Mouse (Mus musculus) limb, embryonic 13.5 days (tissue): ENCODE data around the gene Ttc4. TPM values are rescaled to one million over a fixed set of nuclear protein-coding genes. Genes with fewer than 3 reads are reported as not detected.
A peak's percentile ranks its signal among the peaks of the same experiment; 100 is the strongest.

ENCODE experiments used
- ATAC-seq: fragments of 200-750 bp; cut with Nextera tagmentation; 2 replicates; pipeline ENCODE4 v1.8.0; 2017; ENCODE audit warnings: low read depth, moderate number of reproducible peaks, moderate TSS enrichment; ENCODE audit not compliant: low FRiP score
- H3K27ac ChIP-seq: fragments of 300-500 bp; sonication (generic); 2 replicates; pipeline ENCODE4 v1.5.1; 2015; ENCODE audit warnings: inconsistent platforms, mild to moderate bottlenecking, moderate library complexity
- H3K27me3 ChIP-seq: fragments of 300-500 bp; sonication (generic); 2 replicates; pipeline ENCODE4 v1.6.1; 2015; ENCODE audit warnings: mild to moderate bottlenecking, inconsistent platforms
- H3K36me3 ChIP-seq: fragments of 300-500 bp; sonication (generic); 2 replicates; pipeline ENCODE4 v1.6.1; 2015; ENCODE audit warnings: inconsistent platforms, mild to moderate bottlenecking, moderate library complexity
- H3K4me1 ChIP-seq: fragments of 300-500 bp; sonication (generic); 2 replicates; pipeline ENCODE4 v1.6.1; 2015; ENCODE audit warnings: inconsistent platforms
- H3K4me2 ChIP-seq: fragments of 300-500 bp; sonication (generic); replicated peaks from 2 replicates; pipeline ENCODE4 v1.6.1; 2015; ENCODE audit warnings: inconsistent platforms, mild to moderate bottlenecking, moderate library complexity
- H3K4me3 ChIP-seq: fragments of 300-500 bp; sonication (generic); 2 replicates; pipeline ENCODE4 v1.5.1; 2015; ENCODE audit warnings: moderate library complexity, mild to moderate bottlenecking, inconsistent platforms
- H3K9ac ChIP-seq: fragments of 300-500 bp; sonication (generic); 2 replicates; pipeline ENCODE4 v1.6.1; 2015; ENCODE audit warnings: mild to moderate bottlenecking, inconsistent platforms
- H3K9me3 ChIP-seq: fragments of 300-500 bp; sonication (generic); 2 replicates; pipeline ENCODE4 v1.6.1; 2016; ENCODE audit warnings: inconsistent platforms
- WGBS: fragments of 180-500 bp; shearing (Covaris S2); methylation state at CpG from one replicate; pipeline ENCODE4 v1.1.7; 2015; 5-methylcytosine and 5-hydroxymethylcytosine counted together
- polyA plus RNA-seq: library from polyadenylated mRNA; unstranded; fragments of >200 nt; fragmentation: Nextera tagmentation; extraction: Ambion mirVana; gene quantifications from 2 replicates; pipeline ENCODE4 v1.2.1, GENCODE M21; 2015

The Ttc4 gene
- polyA plus RNA-seq, 1 experiment from 2014 or later, result 113 TPM

GRCm38 (mm10) chr4:106650833-106651527 is 27.8 kb downstream of the Ttc4 start, which contains the start of gene Pars2:
Gene Pars2, plus strand, starts transcription at chr4:106651069.
- peak; percentile 97 for ATAC-seq
- no peaks in the 10 kb centered on the region for H3K9me3 ChIP-seq
- WGBS, result 3% methylated on average over 40 of the region's 40 CpGs
- H3K9ac ChIP-seq, result peak within 1 kb of the TSS; percentile 88
- no peaks in the 10 kb centered on the region for H3K27me3 ChIP-seq
- peak within 1 kb of the TSS; percentile 68 for H3K27ac ChIP-seq
- H3K4me1 ChIP-seq, result peaks cover 15% of the 10 kb centered on the region
- peaks cover 32% of the 10 kb centered on the region for H3K36me3 ChIP-seq
- peak within 1 kb of the TSS; percentile 73 for H3K4me3 ChIP-seq
- H3K4me2 ChIP-seq, result peak within 1 kb of the TSS; percentile 90

GRCm38 (mm10) chr4:106647137-106647536 is 31.6 kb downstream of the Ttc4 start:
- H3K27me3 ChIP-seq, result no peaks in the 10 kb centered on the region
- no peak overlapping the region for H3K4me3 ChIP-seq
- H3K36me3 ChIP-seq, result no peaks in the 10 kb centered on the region
- H3K4me1 ChIP-seq, result peaks cover 37% of the 10 kb centered on the region
- H3K4me2 ChIP-seq, result no peak overlapping the region
- H3K27ac ChIP-seq, result no peak overlapping the region
- H3K9ac ChIP-seq, result no peak overlapping the region
- H3K9me3 ChIP-seq, result no peaks in the 10 kb centered on the region
- 57% methylated on average over 6 of the region's 6 CpGs for WGBS
- no peak for ATAC-seq

- Histone ChIP-seq H3K27ac (no peak overlapping the region), H3K9ac (no peak overlapping the region), H3K4me3 (no peak overlapping the region), H3K4me1 (peaks cover 28% of the 10 kb centered on the region), H3K4me2 (no peak overlapping the region), H3K9me3 (no peaks in the 10 kb centered on the region), H3K27me3 (no peaks in the 10 kb centered on the region), H3K36me3 (no peaks in the 10 kb centered on the region)
- WGBS, result 65% methylated on average over 5 of the region's 5 CpGs
- ATAC-seq, result no peak
These were observed 32.9 kb downstream of the Ttc4 start for GRCm38 (mm10) chr4:106645797-106646196.

- H3K9ac ChIP-seq, result 0 out of 2 replicates have a peak overlapping the region, but pooled peaks have one; percentile 45
- no peaks in the 10 kb centered on the region for H3K9me3 ChIP-seq
- peak overlapping the region; percentile 79 for H3K27ac ChIP-seq
- 62% methylated on average over 6 of the region's 6 CpGs for WGBS
- H3K4me2 ChIP-seq, result peak overlapping the region; percentile 36; the same call in 1 of the 2 replicates
- ATAC-seq, result no peak
- H3K27me3 ChIP-seq, result no peaks in the 10 kb centered on the region
- no peak overlapping the region for H3K4me3 ChIP-seq
- H3K36me3 ChIP-seq, result no peaks in the 10 kb centered on the region
- peaks cover 28% of the 10 kb centered on the region for H3K4me1 ChIP-seq
These were observed 34.5 kb downstream of the Ttc4 start for GRCm38 (mm10) chr4:106644218-106644610.

GRCm38 (mm10) chr4:106643483-106644217 is 35.1 kb downstream of the Ttc4 start:
- H3K27ac ChIP-seq, result peak overlapping the region; percentile 79
- peak overlapping the region; percentile 36 for H3K4me2 ChIP-seq
- peaks cover 28% of the 10 kb centered on the region for H3K4me1 ChIP-seq
- H3K9me3 ChIP-seq, result no peaks in the 10 kb centered on the region
- H3K27me3 ChIP-seq, result no peaks in the 10 kb centered on the region
- peak; percentile 58 for ATAC-seq
- peak overlapping the region; percentile 45; the same call in 1 of the 2 replicates for H3K9ac ChIP-seq
- WGBS, result 11% methylated on average over 8 of the region's 8 CpGs
- no peaks in the 10 kb centered on the region for H3K36me3 ChIP-seq
- H3K4me3 ChIP-seq, result no peak overlapping the region

- WGBS, result 49% methylated on average over 9 of the region's 9 CpGs
These were observed 44.7 kb downstream of the Ttc4 start for GRCm38 (mm10) chr4:106634086-106634479.

GRCm38 (mm10) chr4:106633281-106634085 is 45.3 kb downstream of the Ttc4 start:
- Histone ChIP-seq H3K27ac (peak overlapping the region; percentile 75; the same call in 1 of the 2 replicates), H3K9ac (0 out of 2 replicates have a peak overlapping the region, but pooled peaks have one; percentile 13), H3K9me3 (no peaks in the 10 kb centered on the region), H3K4me2 (peak overlapping the region; percentile 3; the same call in 1 of the 2 replicates), H3K36me3 (no peaks in the 10 kb centered on the region), H3K4me3 (no peak overlapping the region), H3K27me3 (no peaks in the 10 kb centered on the region), H3K4me1 (peaks cover 34% of the 10 kb centered on the region)
- WGBS, result 17% methylated on average over 8 of the region's 8 CpGs
- peak; percentile 57; the same call in 1 of the 2 replicates for ATAC-seq

More at GRCm38 (mm10) chr4:106634086-106634479, 44.7 kb downstream of the Ttc4 start:
- Histone ChIP-seq H3K27me3 (no peaks in the 10 kb centered on the region), H3K36me3 (no peaks in the 10 kb centered on the region), H3K9ac (no peak overlapping the region), H3K4me1 (peaks cover 34% of the 10 kb centered on the region), H3K4me3 (no peak overlapping the region), H3K9me3 (no peaks in the 10 kb centered on the region), H3K27ac (peak overlapping the region; percentile 75; the same call in 1 of the 2 replicates), H3K4me2 (0 out of 2 replicates have a peak overlapping the region, but pooled peaks have one; percentile 3)
- ATAC-seq, result no peak

- Histone ChIP-seq H3K4me3 (no peak overlapping the region), H3K36me3 (no peaks in the 10 kb centered on the region), H3K4me1 (peaks cover 34% of the 10 kb centered on the region), H3K27me3 (no peaks in the 10 kb centered on the region), H3K4me2 (no peak overlapping the region), H3K27ac (no peak overlapping the region; the same call in 1 of the 2 replicates), H3K9me3 (no peaks in the 10 kb centered on the region), H3K9ac (no peak overlapping the region)
- no peak for ATAC-seq
- WGBS, result 36% methylated on average over 1 of the region's 3 CpGs
These were observed 46.4 kb downstream of the Ttc4 start for GRCm38 (mm10) chr4:106632313-106632712.

GRCm38 (mm10) chr4:106630333-106631220 is 48.2 kb downstream of the Ttc4 start:
- Histone ChIP-seq H3K9ac (peak overlapping the region; percentile 43; the same call in 1 of the 2 replicates), H3K27me3 (peaks cover under 1% of the 10 kb centered on the region; the same call in 1 of the 2 replicates), H3K4me2 (peak overlapping the region; percentile 25), H3K36me3 (no peaks in the 10 kb centered on the region), H3K4me1 (peaks cover 42% of the 10 kb centered on the region), H3K27ac (peak overlapping the region; percentile 48; the same call in 1 of the 2 replicates), H3K4me3 (no peak overlapping the region), H3K9me3 (no peaks in the 10 kb centered on the region)
- ATAC-seq, result peak; percentile 74
- WGBS, result 12% methylated on average over 14 of the region's 14 CpGs

- Histone ChIP-seq H3K4me2 (no peak overlapping the region), H3K4me1 (peaks cover 42% of the 10 kb centered on the region), H3K27me3 (peaks cover 12% of the 10 kb centered on the region), H3K9me3 (no peaks in the 10 kb centered on the region), H3K9ac (no peak overlapping the region), H3K4me3 (no peak overlapping the region), H3K27ac (no peak overlapping the region), H3K36me3 (no peaks in the 10 kb centered on the region)
- WGBS, result 57% methylated on average over 5 of the region's 5 CpGs
- no peak for ATAC-seq
These were observed 49.4 kb downstream of the Ttc4 start for GRCm38 (mm10) chr4:106629374-106629773.
